Mouse (Mus musculus) left cerebral cortex, postnatal 25 days (tissue): ENCODE measurements at regions not wholly inside any gene's neighbourhood (a gene's known extent, or its start where the extent isn't known, plus 50 kb on each side); places are given as distances from the start of the nearest gene placed in this dataset.

Source experiments
- DNase-seq, 2 experiments: peaks; one replicate each; pipeline ENCODE4 v3.0.0; 2022; ENCODE audit warnings: low spot score in 2 of 2, mixed read lengths in 1 of 2
- intact Hi-C: fragments of 180-260 bp; cut with DNase I; formaldehyde crosslinking; loops from one replicate; pipeline ENCODE4 v1.15.1; 2025

- DNase-seq = no peak
Measured at GRCm38 (mm10) chr13:43724161-43724560, 60.4 kb upstream of the Cd83 start.

GRCm38 (mm10) chr13:43725698-43726097 is 58.9 kb upstream of the Cd83 start:
- DNase-seq = peak; percentile 45 to 68
- intact Hi-C loops = loop anchor here (2.0 kb wide), 1 partner anchor 129 kb away; no protein-coding TSS in a partner anchor

More at GRCm38 (mm10) chr13:43724161-43724560, 60.4 kb upstream of the Cd83 start:
- intact Hi-C loops = loop anchor here (2.0 kb wide), 1 partner anchor 127 kb away; no protein-coding TSS in a partner anchor

- DNase-seq = no peak
- intact Hi-C loops = no loop called here
Measured at GRCm38 (mm10) chr13:43726895-43727341, 57.7 kb upstream of the Cd83 start.

GRCm38 (mm10) chr13:43729617-43730016 is 55.0 kb upstream of the Cd83 start:
- DNase-seq = peak in 1 of 2 experiments; percentile 32
- intact Hi-C loops = no loop called here

- DNase-seq = no peak
- intact Hi-C loops = no loop called here
Measured at GRCm38 (mm10) chr13:43733061-43733460, 51.5 kb upstream of the Cd83 start.

- intact Hi-C loops = no loop called here
- peak in 1 of 2 experiments; percentile 17 for DNase-seq
Measured at GRCm38 (mm10) chr13:43734641-43735040, 49.9 kb upstream of the Cd83 start.
